Mouse (Mus musculus) hindbrain, postnatal 0 days (tissue): ENCODE measurements around the gene 1810046K07Rik. TPM values are rescaled to one million over a fixed set of nuclear protein-coding genes. Genes with fewer than 3 reads are reported as not detected.

Source experiments
- ATAC-seq: fragments of 200-750 bp; cut with Nextera tagmentation; 2 replicates; pipeline ENCODE4 v1.8.0; 2017; ENCODE audit warnings: mild to moderate bottlenecking, moderate TSS enrichment, moderate library complexity
- DNase-seq: peaks from one replicate; pipeline ENCODE4 v3.0.0-alpha.2; 2015; ENCODE audit warnings: low spot score
- H3K27ac ChIP-seq: fragments of 300-500 bp; sonication (generic); 2 replicates; pipeline ENCODE4 v1.5.1; 2014; ENCODE audit warnings: mild to moderate bottlenecking
- H3K27me3 ChIP-seq: fragments of 300-500 bp; sonication (generic); 2 replicates; pipeline ENCODE4 v1.6.1; 2014; ENCODE audit warnings: low read length, mixed read lengths; ENCODE audit not compliant: insufficient read depth
- H3K36me3 ChIP-seq: fragments of 300-500 bp; sonication (generic); 2 replicates; pipeline ENCODE4 v1.6.1; 2014; ENCODE audit warnings: low read length, mixed read lengths; ENCODE audit not compliant: insufficient read depth
- H3K4me1 ChIP-seq: fragments of 300-500 bp; sonication (generic); 2 replicates; pipeline ENCODE4 v1.6.1; 2014; ENCODE audit warnings: antibody characterized with exemption, low read length, mixed read lengths; ENCODE audit not compliant: insufficient read depth
- H3K4me2 ChIP-seq: fragments of 300-500 bp; sonication (generic); 2 replicates; pipeline ENCODE4 v1.6.1; 2014; ENCODE audit warnings: low read depth, mild to moderate bottlenecking, low read length, moderate library complexity, mixed read lengths
- H3K4me3 ChIP-seq: fragments of 300-500 bp; sonication (generic); 2 replicates; pipeline ENCODE4 v1.5.1; 2014; ENCODE audit warnings: low read length
- H3K9ac ChIP-seq: fragments of 300-500 bp; sonication (generic); replicated peaks from 2 replicates; pipeline ENCODE4 v1.6.1; 2014; ENCODE audit warnings: mild to moderate bottlenecking, low read length, moderate library complexity, mixed read lengths
- H3K9me3 ChIP-seq: fragments of 300-500 bp; sonication (generic); 2 replicates; pipeline ENCODE4 v1.6.1; 2016; ENCODE audit warnings: low read length, mixed read lengths
- CTCF ChIP-seq: IDR thresholded peaks from 2 replicates; pipeline ENCODE4 v1.5.1; 2016; ENCODE audit warnings: antibody characterized with exemption, control low read depth, low read depth
- WGBS: fragments of 180-500 bp; shearing (Covaris S2); extraction: QIAGEN DNeasy Blood & Tissue Kit; methylation state at CpG from one replicate; pipeline ENCODE4 v1.1.7; 2014; 5-methylcytosine and 5-hydroxymethylcytosine counted together
- polyA plus RNA-seq: library from polyadenylated mRNA; unstranded; fragments of >200 nt; fragmentation: Nextera tagmentation; extraction: Ambion mirVana; gene quantifications from 2 replicates; pipeline ENCODE4 v1.2.1, GENCODE M21; 2015
- total RNA-seq: library from RNA; depleted of rRNA; stranded (reverse); fragments of >200 nt; gene quantifications from 2 replicates; pipeline ENCODE4 v1.2.3, GENCODE M21; 2014

Gene 1810046K07Rik
- total and polyA plus RNA-seq, 2 experiments from 2014 or later: not detected

GRCm38 (mm10) chr9:51320096-51320495, 8.6 kb downstream of the 1810046K07Rik start:
- Histone ChIP-seq H3K4me3 (no peak overlapping the region), H3K9me3 (no peaks in the 10 kb centered on the region), H3K4me1 (no peaks in the 10 kb centered on the region), H3K36me3 (no peaks in the 10 kb centered on the region), H3K27ac (no peak overlapping the region), H3K9ac (no peak overlapping the region), H3K27me3 (no peaks in the 10 kb centered on the region), H3K4me2 (no peak overlapping the region)
- TF ChIP-seq CTCF: no peak
- ATAC-seq (no peak), DNase-seq (no peak)
- WGBS: 75% methylated on average over 1 of the region's 1 CpGs

- no peaks in the 10 kb centered on the region for H3K4me1 ChIP-seq
- H3K4me3 ChIP-seq: no peak overlapping the region
- TF ChIP-seq CTCF: no peak
- H3K36me3 ChIP-seq: no peaks in the 10 kb centered on the region
- H3K9me3 ChIP-seq: no peaks in the 10 kb centered on the region
- no peaks in the 10 kb centered on the region for H3K27me3 ChIP-seq
- no peak for ATAC-seq
- H3K27ac ChIP-seq: no peak overlapping the region
- no peak for DNase-seq
- no peak overlapping the region for H3K9ac ChIP-seq
- no peak overlapping the region for H3K4me2 ChIP-seq
- 83% methylated on average over 4 of the region's 4 CpGs for WGBS
Observed at GRCm38 (mm10) chr9:51318246-51318645, 10.5 kb downstream of the 1810046K07Rik start.

- TF ChIP-seq CTCF: no peak
- Histone ChIP-seq H3K4me3 (no peak overlapping the region), H3K27ac (no peak overlapping the region), H3K4me2 (no peak overlapping the region), H3K27me3 (no peaks in the 10 kb centered on the region), H3K9ac (no peak overlapping the region), H3K36me3 (no peaks in the 10 kb centered on the region), H3K4me1 (no peaks in the 10 kb centered on the region), H3K9me3 (no peaks in the 10 kb centered on the region)
- DNase-seq (no peak), ATAC-seq (no peak)
- 92% methylated on average over 4 of the region's 4 CpGs for whole genome bisulfite sequencing
Observed at GRCm38 (mm10) chr9:51317322-51317721, 11.4 kb downstream of the 1810046K07Rik start.

GRCm38 (mm10) chr9:51315402-51316063, 13.2 kb downstream of the 1810046K07Rik start:
- DNase-seq: no peak
- no peak overlapping the region for H3K27ac ChIP-seq
- H3K4me3 ChIP-seq: no peak overlapping the region
- H3K36me3 ChIP-seq: no peaks in the 10 kb centered on the region
- WGBS: 75% methylated on average over 6 of the region's 6 CpGs
- H3K9ac ChIP-seq: no peak overlapping the region
- TF ChIP-seq CTCF: no peak
- ATAC-seq: no peak
- H3K9me3 ChIP-seq: no peaks in the 10 kb centered on the region
- no peaks in the 10 kb centered on the region for H3K27me3 ChIP-seq
- H3K4me2 ChIP-seq: no peak overlapping the region
- no peaks in the 10 kb centered on the region for H3K4me1 ChIP-seq

- H3K27me3 ChIP-seq: no peaks in the 10 kb centered on the region
- H3K36me3 ChIP-seq: no peaks in the 10 kb centered on the region
- no peaks in the 10 kb centered on the region for H3K4me1 ChIP-seq
- H3K4me2 ChIP-seq: no peak overlapping the region
- H3K27ac ChIP-seq: no peak overlapping the region
- no peak overlapping the region for H3K4me3 ChIP-seq
- no peaks in the 10 kb centered on the region for H3K9me3 ChIP-seq
- WGBS: 53% methylated on average over 18 of the region's 18 CpGs
- no peak for TF ChIP-seq CTCF
- ATAC-seq (no peak), DNase-seq (peak; percentile 15)
- no peak overlapping the region for H3K9ac ChIP-seq
Observed at GRCm38 (mm10) chr9:51312554-51313317, 16.0 kb downstream of the 1810046K07Rik start.

DNA sequence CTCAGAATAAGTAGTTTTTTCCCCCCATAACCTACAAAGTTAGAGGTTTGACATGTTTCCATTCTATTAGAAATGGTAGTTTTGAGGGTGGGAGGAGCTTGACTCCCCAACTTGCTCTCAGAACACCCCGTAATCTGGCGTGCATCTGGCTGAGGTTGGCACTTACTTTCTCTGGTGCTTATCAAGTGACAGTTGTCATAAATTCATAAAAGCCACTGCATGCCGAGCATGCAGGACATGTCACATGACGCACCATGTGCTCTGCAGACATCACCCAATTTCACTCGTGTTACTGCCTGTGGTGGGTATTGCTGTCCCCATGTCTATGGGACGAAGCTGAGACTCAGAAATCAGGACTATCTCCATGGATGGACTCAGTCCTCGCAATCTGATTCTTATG, 18.2 kb downstream of the 1810046K07Rik start:
- Histone ChIP-seq H3K4me1 (no peaks in the 10 kb centered on the region), H3K4me2 (no peak overlapping the region), H3K27me3 (no peaks in the 10 kb centered on the region), H3K36me3 (no peaks in the 10 kb centered on the region), H3K27ac (no peak overlapping the region), H3K9me3 (no peaks in the 10 kb centered on the region), H3K9ac (no peak overlapping the region), H3K4me3 (no peak overlapping the region)
- 87% methylated on average over 7 of the region's 7 CpGs for WGBS
- ATAC-seq (no peak), DNase-seq (no peak)
- no peak for TF ChIP-seq CTCF

DNA sequence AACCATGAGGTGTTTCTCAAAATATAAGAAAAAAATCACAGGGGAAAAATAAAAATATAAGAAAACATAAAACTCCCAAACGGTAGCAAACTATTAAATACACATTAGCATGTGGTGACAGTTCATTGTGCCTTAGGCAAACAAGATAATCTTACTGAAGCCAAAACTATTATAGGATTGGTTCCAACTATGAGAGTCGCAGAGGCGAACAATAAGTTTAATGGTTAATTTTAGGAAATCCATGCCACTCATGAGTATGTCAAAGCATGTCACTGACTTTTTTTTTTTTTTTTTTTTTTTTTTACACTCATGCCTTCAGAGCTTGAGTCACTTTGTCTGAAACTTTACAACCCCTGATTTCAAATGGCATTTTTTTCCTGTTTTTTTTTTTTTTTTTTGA, 22.4 kb downstream of the 1810046K07Rik start:
- ATAC-seq (no peak), DNase-seq (no peak)
- H3K27ac ChIP-seq: no peak overlapping the region
- no peaks in the 10 kb centered on the region for H3K4me1 ChIP-seq
- no peak overlapping the region for H3K4me3 ChIP-seq
- WGBS: 81% methylated on average over 3 of the region's 3 CpGs
- no peak overlapping the region for H3K9ac ChIP-seq
- no peaks in the 10 kb centered on the region for H3K27me3 ChIP-seq
- H3K36me3 ChIP-seq: no peaks in the 10 kb centered on the region
- H3K4me2 ChIP-seq: no peak overlapping the region
- no peak for TF ChIP-seq CTCF
- H3K9me3 ChIP-seq: no peaks in the 10 kb centered on the region
